Mouse (Mus musculus) right cerebral cortex, postnatal 25 days (tissue): ENCODE measurements at regions not wholly inside any gene's neighbourhood (a gene's known extent, or its start where the extent isn't known, plus 50 kb on each side); places are given as distances from the start of the nearest gene placed in this dataset.

Experiments
- DNase-seq: peaks from one replicate; pipeline ENCODE4 v3.0.0; 2022

- no peak for DNase-seq
Observed at GRCm38 (mm10) chr15:67364099-67364756, 863.5 kb upstream of the Lrrc6 start.

- DNase-seq = no peak
Observed at GRCm38 (mm10) chr15:67361012-67361571, 860.4 kb upstream of the Lrrc6 start.

DNA sequence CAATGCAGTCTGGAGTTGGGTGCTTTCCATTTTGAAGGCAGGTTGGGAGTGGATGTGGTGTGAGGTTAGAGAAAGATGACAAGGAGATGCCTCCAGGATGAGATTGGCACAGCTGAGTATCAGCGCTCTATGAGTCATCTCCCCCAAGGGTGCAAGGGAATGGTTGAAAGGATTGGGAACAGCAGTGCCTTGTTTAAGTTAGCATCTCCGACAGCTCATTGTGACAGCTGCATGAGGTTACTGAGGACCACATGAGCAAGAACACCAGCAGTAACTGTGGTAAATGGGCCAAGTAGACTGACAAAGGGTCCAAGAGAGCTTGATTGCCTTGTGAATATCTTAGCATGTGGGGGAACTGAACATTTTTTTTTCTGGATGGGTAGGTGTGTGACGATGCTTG lies 857.2 kb upstream of the Lrrc6 start:
- DNase-seq = no peak

DNA sequence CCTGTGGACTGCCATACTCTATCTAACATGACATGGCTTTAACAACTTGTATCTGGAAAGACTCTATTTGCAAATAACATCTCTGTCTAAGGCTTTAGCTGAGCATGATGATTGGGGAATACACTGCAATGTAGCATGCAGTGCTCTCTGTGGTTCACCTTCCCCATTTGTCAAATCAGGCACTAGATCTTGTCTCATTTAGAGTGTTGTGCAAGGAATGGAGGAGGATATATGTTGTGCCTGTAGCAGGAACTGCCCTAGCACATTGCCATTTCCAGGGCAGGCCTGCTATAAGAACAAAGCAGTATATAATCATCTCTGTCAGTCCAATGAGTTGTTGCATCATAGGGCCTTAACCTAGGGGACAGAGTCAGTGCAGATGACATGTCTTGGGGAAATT lies 854.6 kb upstream of the Lrrc6 start:
- no peak for DNase-seq

DNA sequence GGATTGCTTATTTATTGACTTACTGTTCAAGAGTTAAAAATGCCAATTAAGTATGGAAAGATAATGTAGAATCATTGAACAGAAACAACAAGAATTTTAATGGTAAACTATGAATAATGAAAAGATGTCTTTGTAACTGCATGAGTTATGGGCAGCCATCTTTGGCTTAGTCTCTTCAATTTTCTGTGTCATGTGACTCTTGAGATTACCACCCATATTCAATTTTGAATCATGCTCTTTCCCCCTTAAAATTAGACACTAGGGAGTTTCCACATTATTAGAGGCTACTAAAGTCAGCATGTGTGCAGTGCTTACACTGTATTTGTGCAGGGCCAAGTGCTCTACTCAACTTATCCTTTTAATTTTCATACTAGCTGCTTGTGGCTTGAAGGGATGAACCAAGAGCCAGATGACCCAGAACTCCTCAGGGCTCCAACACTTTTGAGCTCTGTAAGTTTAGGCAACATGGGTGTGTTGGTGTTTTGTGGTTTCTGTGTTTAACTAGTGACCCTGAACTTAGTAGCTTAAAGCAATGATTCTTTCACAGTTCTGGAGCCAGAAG lies 854.0 kb upstream of the Lrrc6 start:
- no peak for DNase-seq

GRCm38 (mm10) chr15:67349501-67349900 lies 848.8 kb upstream of the Lrrc6 start:
- no peak for DNase-seq

GRCm38 (mm10) chr15:67345179-67346148 lies 844.8 kb upstream of the Lrrc6 start:
- no peak for DNase-seq

DNA sequence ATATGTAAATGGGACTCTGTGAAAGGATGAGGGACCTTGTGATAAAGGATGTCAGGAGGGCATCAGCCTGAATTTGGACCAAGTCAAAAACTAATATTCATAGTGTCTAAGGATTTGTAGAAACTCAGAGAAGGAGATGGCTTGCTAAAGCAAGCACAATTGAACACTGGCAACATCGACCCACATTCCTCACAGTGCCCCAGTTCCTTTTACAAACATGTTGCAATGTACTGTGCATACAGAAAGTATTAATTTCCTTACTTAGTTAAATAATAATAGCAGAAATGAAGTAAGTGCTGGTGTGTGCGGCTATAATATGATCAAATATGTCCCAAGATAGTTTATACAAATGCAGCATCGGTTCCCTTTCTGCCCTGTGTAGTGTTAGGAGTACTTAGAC lies 841.3 kb upstream of the Lrrc6 start:
- no peak for DNase-seq

DNA sequence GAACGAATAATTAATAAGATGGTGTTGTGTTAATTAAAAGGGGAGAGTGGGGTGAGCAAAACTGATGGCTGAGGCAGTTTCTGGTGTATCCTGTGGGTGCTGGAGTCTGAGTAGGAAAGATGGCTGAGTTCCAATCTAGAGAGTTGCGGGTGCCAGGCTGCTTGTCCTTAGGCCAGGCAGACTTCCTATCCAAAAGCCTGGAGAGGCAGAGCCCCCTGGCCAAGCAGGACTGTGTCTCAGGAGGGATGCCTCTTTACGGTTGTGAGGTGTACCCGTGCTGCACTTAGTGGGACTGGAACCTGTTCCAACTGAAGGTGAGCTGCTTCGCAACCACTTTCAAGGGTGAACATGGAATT lies 836.3 kb upstream of the Lrrc6 start:
- no peak for DNase-seq

DNA sequence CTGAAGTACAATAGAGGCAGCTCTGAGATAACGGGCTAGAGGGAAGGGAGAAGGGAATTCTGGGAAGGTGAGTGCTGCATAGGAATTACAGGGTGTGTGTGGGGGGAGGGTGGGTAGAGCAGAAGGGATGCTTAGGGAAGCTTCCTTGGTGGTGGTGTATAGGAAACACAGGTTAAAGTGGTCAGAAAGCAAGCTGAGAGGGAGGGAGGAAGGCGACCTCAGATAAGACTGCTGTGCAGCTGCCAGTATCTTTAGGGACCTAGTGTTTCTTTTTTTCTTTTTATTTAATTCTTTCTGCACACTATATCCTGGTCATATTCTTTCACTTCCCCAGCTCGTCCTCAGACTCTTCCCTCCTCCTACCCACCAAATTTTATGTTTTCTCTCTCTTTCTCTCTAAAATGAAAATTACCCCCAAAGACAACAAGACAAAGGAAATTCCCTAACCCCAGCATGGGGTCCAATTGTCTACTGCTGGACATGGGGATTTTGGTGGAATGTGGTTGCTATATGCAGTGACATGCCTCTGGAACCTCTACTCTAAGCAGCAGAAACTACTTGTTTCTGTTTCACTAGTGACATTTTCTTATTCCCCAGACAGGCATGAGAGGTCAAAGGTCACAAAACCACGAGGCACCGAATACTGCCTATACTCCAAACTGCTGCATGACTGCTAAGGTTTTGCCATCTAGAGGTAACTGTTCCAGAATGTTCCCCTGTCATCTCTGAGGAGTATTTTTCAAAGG lies 835.8 kb upstream of the Lrrc6 start:
- no peak for DNase-seq

DNA sequence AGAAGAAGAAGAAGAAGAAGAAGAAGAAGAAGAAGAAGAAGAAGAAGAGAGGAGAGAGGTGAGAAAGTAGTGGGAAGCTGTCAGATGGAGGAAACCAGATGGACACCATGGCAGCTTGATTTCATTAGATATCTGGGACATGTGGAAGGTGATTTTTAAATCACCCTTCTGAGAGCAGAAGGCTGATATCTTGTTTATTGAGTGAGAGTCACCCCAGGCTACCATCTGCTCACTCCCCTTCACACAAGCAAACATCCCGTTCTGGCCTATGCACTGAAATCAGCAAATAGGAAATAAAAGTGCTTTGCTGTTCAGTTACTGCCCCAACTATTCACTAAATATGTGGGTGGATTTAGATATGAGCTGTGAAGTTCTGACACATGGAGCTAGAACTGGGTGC lies 831.8 kb upstream of the Lrrc6 start:
- no peak for DNase-seq

DNA sequence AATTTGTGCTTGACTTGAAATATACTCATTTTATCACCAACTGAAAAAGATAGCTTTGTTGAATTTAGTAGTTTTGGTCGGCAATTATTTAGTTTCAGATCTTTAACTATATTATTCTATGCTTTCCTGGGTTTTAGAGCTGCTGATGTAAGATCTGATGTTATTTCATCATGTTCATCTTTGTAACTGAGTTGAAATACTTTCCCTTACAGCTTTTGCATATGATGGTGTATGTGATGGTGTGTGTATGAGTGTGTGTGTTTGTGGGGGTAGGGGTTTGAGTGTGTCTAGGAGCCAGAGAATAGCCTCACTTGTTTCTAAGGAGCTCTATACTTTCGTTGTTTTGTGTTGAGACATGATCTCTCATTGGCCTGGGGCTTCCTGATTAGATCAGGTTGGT lies 819.6 kb upstream of the Lrrc6 start:
- DNase-seq = no peak

- no peak for DNase-seq
Observed at GRCm38 (mm10) chr15:67315202-67315601, 814.5 kb upstream of the Lrrc6 start.

- DNase-seq = no peak
Observed at GRCm38 (mm10) chr15:67313648-67314047, 812.9 kb upstream of the Lrrc6 start.

DNA sequence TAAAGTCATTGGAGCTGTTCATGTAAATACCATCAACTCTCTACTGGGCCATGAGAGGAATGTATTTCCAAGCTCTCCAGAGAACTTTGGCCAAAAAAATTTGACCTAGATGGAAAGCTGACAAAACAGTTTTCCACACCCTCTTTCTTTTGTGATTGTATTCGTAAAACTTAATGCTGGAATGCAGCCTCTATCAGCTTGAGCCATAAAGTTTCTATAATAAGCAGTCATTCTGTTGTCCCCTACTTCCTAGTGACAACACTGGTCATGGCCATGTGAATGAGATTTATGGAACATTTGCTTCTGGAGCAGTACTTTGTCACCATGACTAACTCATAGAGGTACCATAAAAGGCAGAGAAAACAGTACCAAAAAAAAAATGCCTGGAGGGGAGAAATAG lies 805.0 kb upstream of the Lrrc6 start:
- DNase-seq = no peak

- no peak for DNase-seq
Observed at GRCm38 (mm10) chr15:67303804-67304203, 803.1 kb upstream of the Lrrc6 start.

- no peak for DNase-seq
Observed at GRCm38 (mm10) chr15:67301871-67302363, 801.2 kb upstream of the Lrrc6 start.

- no peak for DNase-seq
Observed at GRCm38 (mm10) chr15:67301024-67301423, 800.3 kb upstream of the Lrrc6 start.

- no peak for DNase-seq
Observed at GRCm38 (mm10) chr15:67294797-67295196, 794.1 kb upstream of the Lrrc6 start.

- DNase-seq = no peak
Observed at GRCm38 (mm10) chr15:67289749-67290148, 789.0 kb upstream of the Lrrc6 start.

DNA sequence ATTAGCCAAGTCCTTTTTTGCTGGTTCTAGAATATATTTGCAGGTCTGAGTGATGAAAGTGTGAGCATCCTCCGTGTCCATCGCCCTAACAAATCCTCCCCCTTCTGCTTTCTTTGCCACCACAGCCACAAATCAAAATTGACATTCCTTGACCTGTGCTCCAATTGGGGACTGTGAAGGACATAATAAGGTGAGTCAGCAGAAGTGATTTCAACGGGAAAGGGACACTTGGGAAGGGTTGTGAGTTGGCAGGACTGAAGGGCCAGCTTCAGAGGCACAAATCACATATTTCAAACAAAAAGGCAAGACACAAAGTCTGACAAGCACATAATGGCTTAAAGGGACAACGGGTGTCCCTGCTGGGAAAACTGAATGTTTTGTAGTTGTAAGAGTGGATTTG lies 784.2 kb upstream of the Lrrc6 start:
- DNase-seq = no peak

DNA sequence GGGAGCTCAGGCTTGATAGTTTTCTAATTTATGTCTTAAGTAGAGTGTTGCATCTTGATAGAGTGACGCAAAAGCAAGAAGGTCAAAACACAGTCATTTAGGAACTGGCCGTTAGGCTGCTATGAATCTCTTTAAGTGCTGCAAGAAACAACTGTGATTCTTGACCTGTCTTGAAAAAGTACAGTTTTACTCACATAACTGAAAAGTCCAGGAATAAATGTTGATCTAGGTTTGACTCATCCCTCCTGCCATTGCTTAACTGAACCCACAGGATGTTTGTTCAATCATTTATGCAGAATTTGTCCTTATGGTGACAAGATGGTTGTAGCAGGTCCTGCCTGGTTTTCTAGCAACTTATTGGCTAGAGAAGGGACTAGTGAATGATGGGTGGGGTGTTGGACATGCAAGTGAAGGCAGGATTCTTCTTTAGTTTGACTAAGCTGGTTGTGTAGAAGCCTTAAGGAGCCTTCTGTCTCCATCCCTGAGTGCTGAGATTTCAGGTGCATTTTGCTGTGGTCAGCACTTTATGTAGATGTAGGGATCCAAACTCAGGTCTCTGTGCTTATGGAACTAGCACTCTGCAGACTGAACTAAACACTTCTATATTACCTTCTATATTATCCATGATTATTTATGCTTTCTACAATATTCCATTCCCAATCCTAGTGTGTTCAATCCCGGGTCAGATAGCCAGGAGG lies 782.7 kb upstream of the Lrrc6 start:
- no peak for DNase-seq
